Mouse (Mus musculus): ENCODE measurements around the gene Eif5a.

DNA sequence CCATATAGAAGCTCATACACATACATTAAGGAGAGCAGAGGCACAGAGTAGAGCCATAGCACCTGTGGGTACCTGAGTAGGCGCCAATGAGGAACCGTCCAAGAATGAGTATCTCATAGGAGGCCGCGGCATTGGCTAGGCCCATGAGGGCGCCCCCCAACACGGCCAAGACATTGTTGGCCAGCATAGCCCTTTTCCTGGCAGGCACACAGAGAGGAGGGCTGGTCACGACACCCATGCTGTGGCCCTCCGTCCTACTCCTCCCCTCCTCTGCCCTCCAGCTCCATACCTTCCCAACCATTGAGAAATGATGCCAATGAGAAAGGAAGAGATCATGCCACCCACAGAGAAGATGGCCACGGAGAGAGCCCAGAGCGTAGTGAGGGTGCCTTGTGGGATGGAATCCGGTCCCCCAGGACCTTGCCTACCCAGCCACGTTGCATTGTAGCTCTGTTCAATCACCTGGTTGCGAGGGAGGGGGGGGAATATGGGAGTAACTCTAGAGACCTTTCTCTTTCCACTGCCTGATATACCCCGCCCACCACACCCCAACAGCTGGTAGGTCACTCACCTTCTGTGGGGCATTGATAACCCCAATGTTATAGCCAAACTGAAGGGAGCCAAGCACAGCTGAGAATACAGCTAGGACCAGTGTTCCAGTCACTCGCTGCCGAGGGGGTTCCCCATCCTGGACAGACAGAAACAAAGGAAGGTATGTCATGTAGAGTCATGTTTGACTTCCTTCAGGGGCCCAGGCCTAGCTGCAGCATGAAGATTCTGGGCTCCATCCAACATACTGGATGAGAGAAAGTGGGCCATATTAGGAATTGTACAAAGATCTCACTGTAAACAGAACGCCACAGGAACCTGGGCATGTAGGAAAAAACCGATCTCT, 24.5 kb upstream of the Eif5a start:
- TF ChIP-seq POLR2A (IDR thresholded peaks at IDR 0.05; ENCODE audit: control insufficient read depth, extremely low read depth, insufficient read depth, low read length, poor library complexity) = no peak
- no peak for TF ChIP-seq CTCF (IDR thresholded peaks at IDR 0.05; ENCODE audit: borderline replicate concordance, control insufficient read depth, extremely low read depth, insufficient read depth, low read length, poor library complexity)
